Mouse (Mus musculus) heart, adult 2 months (tissue): ENCODE data around the gene Med27. TPM values are rescaled to one million over a fixed set of nuclear protein-coding genes. Genes with fewer than 3 reads are reported as not detected.

Source experiments
- DNase-seq, 2 experiments: peaks; one replicate each; pipeline ENCODE4 v3.0.0; 2021
- H3K27ac ChIP-seq: fragments of 200-600 bp; 2 replicates; pipeline ENCODE4 v1.8.1; 2022
- H3K27me3 ChIP-seq: fragments of 200-500 bp; 2 replicates; pipeline ENCODE4 v1.6.1; 2012; ENCODE audit warnings: mild to moderate bottlenecking, low read length, inconsistent platforms, mixed read lengths; ENCODE audit not compliant: control insufficient read depth, insufficient read depth
- H3K36me3 ChIP-seq: fragments of 200-500 bp; 2 replicates; pipeline ENCODE4 v1.6.1; 2012; ENCODE audit warnings: low read length, inconsistent platforms; ENCODE audit not compliant: control insufficient read depth, insufficient read depth
- H3K4me1 ChIP-seq: fragments of 200-500 bp; 2 replicates; pipeline ENCODE4 v1.6.1; 2011; ENCODE audit warnings: low read length; ENCODE audit not compliant: control insufficient read depth, insufficient read depth
- H3K4me3 ChIP-seq: fragments of 200-600 bp; 2 replicates; pipeline ENCODE4 v1.8.1; 2022
- H3K79me2 ChIP-seq: fragments of 200-500 bp; replicated peaks from 2 replicates; pipeline ENCODE4 v1.6.1; 2012; ENCODE audit warnings: mild to moderate bottlenecking, inconsistent platforms, low read length, moderate library complexity, mixed read lengths; ENCODE audit not compliant: control insufficient read depth, insufficient read depth
- H3K9ac ChIP-seq: fragments of 200-500 bp; 2 replicates; pipeline ENCODE4 v1.6.1; 2012; ENCODE audit warnings: low read depth, mild to moderate bottlenecking, control low read depth, inconsistent platforms, low read length, mixed read lengths
- CTCF ChIP-seq: fragments of 200-600 bp; IDR thresholded peaks from 2 replicates; pipeline ENCODE4 v1.8.1; 2022; ENCODE audit warnings: antibody characterized with exemption, mild to moderate bottlenecking, moderate library complexity
- EP300 ChIP-seq: fragments of 200-500 bp; IDR thresholded peaks from 2 replicates; pipeline ENCODE4 v1.6.1; 2011; ENCODE audit warnings: low read depth, low read length, control low read depth; ENCODE audit not compliant: insufficient read depth
- POLR2A ChIP-seq: fragments of 200-500 bp; IDR thresholded peaks from 2 replicates; pipeline ENCODE4 v1.6.1; 2011; ENCODE audit warnings: mild to moderate bottlenecking, low read depth, low read length, control low read depth; ENCODE audit not compliant: insufficient read depth
- WGBS: fragments of 180-500 bp; shearing (Covaris S2); methylation state at CpG from one replicate; pipeline ENCODE4 v1.1.7; 2018; 5-methylcytosine and 5-hydroxymethylcytosine counted together
- intact Hi-C: fragments of 180-260 bp; cut with DNase I; formaldehyde crosslinking; loops from one replicate; pipeline ENCODE4 v1.15.1; 2025
- polyA plus RNA-seq: library from polyadenylated mRNA; depleted of rRNA; stranded (reverse); fragments of >200 nt; gene quantifications from 2 replicates; pipeline ENCODE4 v1.2.3, GENCODE M21; 2012
- total RNA-seq, 2 experiments: library from RNA; stranded (reverse); gene quantifications; 2 replicates each; pipeline ENCODE4 v1.2.3; 2021

Med27 gene
- total and polyA plus RNA-seq, 3 experiments: 15.3 to 24.0 (median 17.2) TPM

DNA sequence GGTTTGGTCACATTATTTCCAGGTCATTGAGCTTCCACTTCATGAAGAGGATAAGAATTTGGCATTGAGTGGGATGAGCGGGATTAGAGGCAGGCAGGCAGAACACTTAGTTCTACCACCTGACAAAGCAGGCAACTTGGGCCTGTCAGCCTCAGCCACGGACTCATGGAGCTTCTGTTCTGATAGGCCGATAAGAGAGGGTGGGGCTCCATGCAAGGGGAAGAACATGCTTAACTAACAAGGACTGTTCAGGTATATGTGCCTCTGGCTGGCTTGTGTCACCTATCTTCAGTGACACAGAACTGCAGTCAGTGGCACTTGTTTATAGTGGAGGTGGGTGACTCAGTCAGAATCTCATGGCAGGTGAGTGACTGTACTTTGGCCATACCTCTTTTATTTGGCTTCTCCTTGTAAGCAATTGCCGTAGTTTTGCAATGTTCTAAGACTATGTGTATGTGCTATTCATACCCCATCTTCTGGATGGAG is 126.4 kb downstream of the Med27 start:
- intact Hi-C loops: no loop called here

DNA sequence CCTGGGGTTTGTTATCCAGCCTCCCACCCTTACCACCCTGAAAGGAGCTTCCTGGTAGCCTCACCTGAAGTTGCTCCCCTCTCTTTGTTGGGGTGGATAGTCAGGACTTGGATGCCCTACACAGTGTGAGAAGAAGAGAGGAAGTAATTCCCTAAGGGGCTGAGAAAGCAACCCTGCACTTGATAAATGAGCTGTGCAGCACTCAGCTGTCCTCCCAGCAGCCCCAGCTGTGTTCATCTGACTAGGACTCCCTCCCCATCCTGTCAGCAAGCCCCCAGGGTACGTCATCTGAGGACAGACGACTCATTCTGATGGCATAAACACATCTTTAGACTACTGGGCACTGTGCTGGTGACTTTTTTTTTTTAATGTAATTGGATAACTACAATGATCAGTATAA is 127.3 kb downstream of the Med27 start:
- Histone ChIP-seq H3K36me3 (no peaks in the 10 kb centered on the region), H3K4me3 (no peak overlapping the region), H3K27me3 (no peaks in the 10 kb centered on the region), H3K9ac (no peak overlapping the region), H3K4me1 (peaks cover 2% of the 10 kb centered on the region), H3K27ac (no peak overlapping the region), H3K79me2 (no peaks in the 10 kb centered on the region)
- no peak for TF ChIP-seq CTCF
- 54% methylated on average over 2 of the region's 2 CpGs for WGBS
- intact Hi-C loops: no loop called here
- no peak for DNase-seq

More for the DNA sequence above, 126.4 kb downstream of the Med27 start:
- Histone ChIP-seq H3K27me3 (no peaks in the 10 kb centered on the region), H3K4me1 (peaks cover 2% of the 10 kb centered on the region), H3K9ac (no peak overlapping the region), H3K4me3 (no peak overlapping the region), H3K36me3 (no peaks in the 10 kb centered on the region), H3K27ac (no peak overlapping the region), H3K79me2 (no peaks in the 10 kb centered on the region)
- TF ChIP-seq EP300 (no peak), CTCF (no peak), POLR2A (no peak)
- DNase-seq: no peak
- 88% methylated on average over 4 of the region's 4 CpGs for WGBS

DNA sequence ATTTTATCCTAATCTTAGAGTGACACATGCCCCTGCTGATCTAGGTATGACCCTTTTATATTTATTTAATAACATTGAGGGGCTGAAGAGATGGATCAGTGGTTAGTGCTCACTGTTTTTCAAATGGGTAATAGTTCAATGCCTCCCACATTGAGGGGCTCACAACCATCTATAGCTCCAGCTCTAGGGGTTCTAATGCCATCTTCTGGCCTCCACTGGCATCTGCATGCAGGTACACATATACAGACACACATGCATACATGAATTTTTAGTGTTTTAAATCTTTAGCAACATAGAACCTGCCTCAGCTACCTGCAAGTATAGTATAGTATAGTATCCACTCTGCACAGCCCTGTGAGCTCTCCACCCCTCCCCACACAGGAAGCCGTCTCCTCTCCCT is 130.1 kb downstream of the Med27 start:
- no peak for TF ChIP-seq POLR2A
- peak; percentile 28; the same call in 1 of the 2 replicates for TF ChIP-seq CTCF
- Histone ChIP-seq H3K27me3 (no peaks in the 10 kb centered on the region), H3K9ac (no peak overlapping the region), H3K4me3 (no peak overlapping the region), H3K79me2 (no peaks in the 10 kb centered on the region), H3K27ac (no peak overlapping the region), H3K4me1 (peaks cover 2% of the 10 kb centered on the region), H3K36me3 (no peaks in the 10 kb centered on the region)
- intact Hi-C loops: no loop called here
- no peak for DNase-seq
- WGBS: 94% methylated on average over 1 of the region's 1 CpGs

DNA sequence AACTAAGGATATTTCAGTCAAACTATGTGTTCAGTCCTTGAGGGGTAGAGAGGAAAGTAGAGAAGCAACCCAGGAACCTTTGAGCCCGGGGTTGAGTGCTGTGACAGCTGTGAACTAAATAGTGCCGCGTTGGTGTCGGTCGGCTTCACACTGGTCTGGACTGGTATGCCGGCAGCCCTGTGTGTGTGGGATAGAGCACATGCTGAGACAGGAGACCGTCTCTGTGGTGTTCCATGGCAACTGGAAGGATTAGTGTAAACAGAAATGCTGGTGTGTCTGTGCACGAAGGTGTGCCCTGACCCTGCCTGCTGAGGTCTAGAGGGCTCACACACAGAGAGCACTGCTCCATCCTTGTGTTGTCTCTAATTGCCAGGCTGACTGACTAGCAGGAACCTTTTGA is 135.2 kb downstream of the Med27 start:
- H3K27ac ChIP-seq: no peak overlapping the region
- intact Hi-C loops: no loop called here
- H3K27me3 ChIP-seq: no peaks in the 10 kb centered on the region
- TF ChIP-seq POLR2A (no peak), CTCF (no peak), EP300 (no peak)
- H3K4me1 ChIP-seq: no peaks in the 10 kb centered on the region
- WGBS: 77% methylated on average over 8 of the region's 8 CpGs
- H3K36me3 ChIP-seq: no peaks in the 10 kb centered on the region
- no peak overlapping the region for H3K4me3 ChIP-seq
- no peak for DNase-seq
- no peaks in the 10 kb centered on the region for H3K79me2 ChIP-seq
- H3K9ac ChIP-seq: no peak overlapping the region

DNA sequence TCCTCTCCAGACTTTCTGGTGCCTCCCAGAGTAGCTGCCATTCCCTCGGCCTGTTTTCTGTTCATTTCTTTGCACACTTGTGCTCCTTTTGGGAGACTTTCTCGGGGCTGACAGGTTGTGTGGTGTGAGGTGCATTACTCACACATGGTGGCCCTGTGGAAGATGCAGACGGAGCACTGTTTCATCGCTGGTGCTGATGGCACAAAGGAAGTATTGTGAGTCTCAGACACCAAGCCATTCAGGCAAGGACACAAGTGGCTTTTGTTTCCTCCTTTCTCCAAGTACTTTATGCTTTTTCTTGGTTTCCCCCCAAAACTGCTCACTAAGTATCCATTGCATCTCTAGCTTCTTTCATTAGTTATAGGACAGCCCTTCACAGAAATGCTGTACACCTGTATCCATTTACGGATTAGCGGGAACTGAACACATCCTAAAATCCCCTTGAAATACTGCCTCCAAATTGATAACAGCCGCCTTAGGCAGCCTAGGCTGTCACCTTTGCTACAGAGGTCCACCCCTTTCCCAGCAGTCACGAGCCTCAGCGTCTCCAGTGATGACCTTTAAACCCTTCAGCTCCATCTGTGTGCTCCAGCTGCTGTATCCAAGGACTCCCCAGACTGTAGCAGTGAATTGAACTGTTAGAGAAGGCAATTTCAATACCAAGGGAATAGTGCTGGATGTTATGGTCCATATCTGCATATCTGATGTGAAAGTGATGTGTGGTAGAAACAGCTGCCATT is 136.5 kb downstream of the Med27 start:
- 85% methylated on average over 9 of the region's 9 CpGs for WGBS
- Histone ChIP-seq H3K4me3 (no peak overlapping the region), H3K27ac (no peak overlapping the region), H3K79me2 (no peaks in the 10 kb centered on the region), H3K36me3 (no peaks in the 10 kb centered on the region), H3K9ac (no peak overlapping the region), H3K4me1 (no peaks in the 10 kb centered on the region), H3K27me3 (no peaks in the 10 kb centered on the region)
- intact Hi-C loops: no loop called here
- TF ChIP-seq CTCF (no peak), EP300 (no peak), POLR2A (no peak)
- DNase-seq: no peak

DNA sequence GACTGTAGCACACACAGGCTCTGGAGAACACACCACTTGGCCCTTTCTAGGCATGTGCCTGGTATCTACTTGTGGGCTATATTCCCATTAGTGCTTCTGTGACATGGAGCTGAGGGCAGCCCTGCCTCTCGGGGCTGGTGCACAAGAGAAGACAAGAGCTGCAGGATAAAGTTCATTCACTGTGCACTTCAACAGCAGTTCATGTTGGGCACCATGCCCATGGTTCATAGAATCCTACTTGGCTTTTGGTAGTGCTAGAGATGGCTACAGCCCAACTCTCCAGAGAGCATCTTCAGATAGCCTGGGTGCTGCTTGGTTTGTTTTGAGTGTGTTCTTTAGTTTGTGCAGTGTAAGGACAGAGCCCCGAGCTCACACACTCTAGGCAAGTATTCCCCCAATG is 138.9 kb downstream of the Med27 start:
- WGBS: 60% methylated on average over 2 of the region's 2 CpGs
- TF ChIP-seq EP300 (no peak), POLR2A (no peak), CTCF (no peak)
- peak in 1 of 2 experiments; percentile 9 for DNase-seq

More for the DNA sequence above, 138.9 kb downstream of the Med27 start:
- intact Hi-C loops: no loop called here
- Histone ChIP-seq H3K4me1 (no peaks in the 10 kb centered on the region), H3K27me3 (no peaks in the 10 kb centered on the region), H3K36me3 (no peaks in the 10 kb centered on the region), H3K79me2 (no peaks in the 10 kb centered on the region), H3K4me3 (no peak overlapping the region), H3K27ac (no peak overlapping the region), H3K9ac (no peak overlapping the region)
